Mouse (Mus musculus): ENCODE results near the gene Tipin. TPM values are rescaled to one million over a fixed set of nuclear protein-coding genes. Genes with fewer than 3 reads are reported as not detected.
"Not testable (repeated sequence)": the region's sequence is repeated elsewhere in the genome, so short reads cannot be mapped to it uniquely, and the experiment has no call there.

Tipin gene
- total RNA-seq, 2 experiments from 2014 or later: 34.1 to 50.3 TPM

- DNase-seq: no peak
These were observed 10.1 kb upstream of the Tipin start for GRCm38 (mm10) chr9:64271249-64271648.

- peak; percentile 62 for DNase-seq
These were observed 8.8 kb upstream of the Tipin start for GRCm38 (mm10) chr9:64272611-64273010.

- no peak for DNase-seq
These were observed 7.6 kb upstream of the Tipin start for GRCm38 (mm10) chr9:64273757-64274156.

GRCm38 (mm10) chr9:64274291-64274690 is 7.1 kb upstream of the Tipin start:
- DNase-seq: no peak

GRCm38 (mm10) chr9:64274919-64275318 is 6.5 kb upstream of the Tipin start:
- no peak for DNase-seq

- DNase-seq: peak; percentile 82
These were observed 3.7 kb upstream of the Tipin start for GRCm38 (mm10) chr9:64277706-64278105.

GRCm38 (mm10) chr9:64278665-64279310 is 2.6 kb upstream of the Tipin start:
- DNase-seq: no peak

DNA sequence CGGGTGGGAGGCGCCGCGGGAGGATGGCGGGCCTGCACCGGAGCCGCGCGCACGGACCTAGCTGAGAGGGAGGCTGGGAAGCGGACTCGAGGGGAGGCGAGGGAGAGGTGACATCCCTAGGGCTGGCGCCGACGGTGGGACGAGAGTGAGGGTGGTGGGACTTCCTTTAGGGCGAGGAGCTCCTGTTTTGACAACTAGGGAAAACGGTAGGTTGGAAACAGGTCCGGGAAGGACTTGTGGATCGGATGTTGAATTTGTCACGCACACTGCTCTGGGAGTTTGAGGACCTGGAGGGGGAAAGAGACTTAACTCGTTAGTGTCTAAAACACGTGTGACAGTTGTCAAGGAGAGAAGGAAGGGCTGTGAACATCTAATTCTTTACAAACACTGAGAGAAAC is 399 bp downstream of the Tipin start:
- no peak for DNase-seq

GRCm38 (mm10) chr9:64282404-64282987 is 1.1 kb downstream of the Tipin start:
- no peak for DNase-seq

- not testable (repeated sequence) for DNase-seq
These were observed 21.7 kb downstream of the Tipin start for GRCm38 (mm10) chr9:64303086-64303485.

- DNase-seq: no peak
These were observed 25.3 kb downstream of the Tipin start for GRCm38 (mm10) chr9:64306476-64307312.

DNA sequence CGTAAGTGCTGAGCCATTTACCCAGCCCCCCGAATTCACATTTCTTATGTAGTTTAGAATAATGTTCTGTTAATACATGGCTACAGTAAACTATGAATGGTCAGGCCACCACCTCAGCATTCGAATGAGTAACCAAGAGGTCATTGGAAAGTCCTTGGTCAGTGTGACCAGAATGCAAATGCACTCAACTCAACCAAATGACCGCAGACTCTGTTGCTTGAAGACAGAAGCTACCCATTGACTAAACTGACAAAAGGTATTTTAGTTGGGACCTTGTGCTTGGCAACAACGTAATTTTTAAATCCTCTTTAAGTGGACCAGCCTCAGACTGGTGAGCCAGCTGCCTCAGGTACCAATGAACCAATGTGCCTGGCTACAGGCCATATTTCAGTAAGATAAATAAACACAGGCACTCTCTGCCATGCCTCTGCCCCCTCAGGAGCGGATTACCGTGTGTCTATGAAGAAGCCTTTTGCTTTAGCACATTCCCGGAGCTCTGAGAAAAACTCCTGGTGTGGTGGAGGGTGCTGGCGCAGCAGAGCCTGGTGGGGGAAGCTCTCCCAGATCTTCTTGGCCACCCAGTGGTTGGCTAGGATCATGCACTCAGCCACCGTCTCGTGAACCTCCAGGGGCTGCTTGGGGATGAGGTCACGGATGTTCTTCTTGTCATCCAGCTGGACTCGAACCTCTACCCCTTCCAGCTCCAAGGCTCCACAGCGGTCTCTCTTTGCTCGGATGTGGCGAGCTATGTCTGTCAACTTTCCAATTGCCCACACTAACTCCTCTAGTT is 29.8 kb downstream of the Tipin start:
- no peak for DNase-seq

DNA sequence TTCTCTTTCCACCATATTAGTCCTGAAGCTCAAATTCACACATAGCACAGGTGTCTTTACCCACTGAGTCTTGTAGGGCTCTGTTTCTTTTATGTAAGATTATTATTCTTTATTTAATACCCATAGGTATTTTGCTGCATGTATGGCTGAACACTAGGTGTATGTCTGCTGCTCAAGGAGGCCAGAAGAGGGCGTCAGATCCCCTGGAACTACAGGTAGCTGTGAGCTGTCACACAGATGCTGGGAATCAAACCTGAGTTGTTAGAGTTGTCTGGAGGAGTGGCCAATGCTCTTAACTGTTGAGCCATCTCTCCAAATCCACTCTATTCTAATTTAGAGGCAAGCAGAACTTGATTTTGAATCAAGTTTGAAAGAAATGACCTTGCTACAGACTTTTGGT is 30.7 kb downstream of the Tipin start:
- DNase-seq: no peak

DNA sequence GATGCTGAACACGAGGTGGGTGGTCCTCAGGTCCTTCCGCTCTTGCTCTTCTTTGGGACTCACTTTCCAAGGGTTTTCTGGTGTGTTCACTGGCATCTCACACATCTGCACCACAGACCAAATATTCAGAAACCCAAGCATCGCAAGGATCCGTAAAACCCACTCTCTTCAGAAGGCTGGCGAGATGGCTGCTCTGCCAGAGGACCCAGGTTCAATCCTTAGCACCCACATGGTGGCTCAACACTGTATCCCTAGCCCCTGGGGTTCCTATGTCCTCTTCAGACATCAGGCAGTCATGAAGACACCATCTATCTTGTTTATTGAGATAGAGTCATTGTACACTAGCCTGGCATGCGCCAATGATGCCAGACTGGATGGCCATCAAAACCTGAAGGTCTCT is 33.3 kb downstream of the Tipin start:
- DNase-seq: no peak

DNA sequence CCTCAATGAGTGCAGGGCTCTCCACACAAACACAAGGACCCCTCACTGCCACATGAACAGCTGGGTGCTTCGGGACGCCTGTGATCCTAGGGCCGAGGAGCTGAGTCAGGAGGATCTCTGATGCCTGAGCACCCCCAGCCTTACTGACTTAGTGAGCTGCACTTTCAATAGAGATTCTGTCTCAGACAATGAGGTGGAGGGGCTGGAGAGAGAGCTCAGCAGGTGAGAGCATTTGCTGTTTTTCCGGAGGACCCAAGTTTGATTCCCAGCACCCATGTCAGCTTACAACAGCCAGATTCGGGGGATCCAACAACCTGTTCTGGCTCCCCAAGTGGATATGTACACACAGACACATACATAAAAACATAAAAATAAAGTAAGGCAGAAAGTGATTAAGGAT is 35.6 kb downstream of the Tipin start:
- no peak for DNase-seq

- DNase-seq: no peak
These were observed 42.6 kb downstream of the Tipin start for GRCm38 (mm10) chr9:64323976-64324375.

- DNase-seq: no peak
These were observed 54.4 kb downstream of the Tipin start for GRCm38 (mm10) chr9:64335825-64336224.

GRCm38 (mm10) chr9:64339361-64339760 is 58.0 kb downstream of the Tipin start:
- no peak for DNase-seq

GRCm38 (mm10) chr9:64340351-64341253 is 59.2 kb downstream of the Tipin start:
- peak; percentile 85 for DNase-seq

GRCm38 (mm10) chr9:64341254-64341566 is 59.8 kb downstream of the Tipin start, which contains the start of gene Dis3l:
Gene Dis3l, minus strand, starts transcription at chr9:64341288.
- DNase-seq: no peak

GRCm38 (mm10) chr9:64341671-64342070 is 60.3 kb downstream of the Tipin start:
- no peak for DNase-seq

DNA sequence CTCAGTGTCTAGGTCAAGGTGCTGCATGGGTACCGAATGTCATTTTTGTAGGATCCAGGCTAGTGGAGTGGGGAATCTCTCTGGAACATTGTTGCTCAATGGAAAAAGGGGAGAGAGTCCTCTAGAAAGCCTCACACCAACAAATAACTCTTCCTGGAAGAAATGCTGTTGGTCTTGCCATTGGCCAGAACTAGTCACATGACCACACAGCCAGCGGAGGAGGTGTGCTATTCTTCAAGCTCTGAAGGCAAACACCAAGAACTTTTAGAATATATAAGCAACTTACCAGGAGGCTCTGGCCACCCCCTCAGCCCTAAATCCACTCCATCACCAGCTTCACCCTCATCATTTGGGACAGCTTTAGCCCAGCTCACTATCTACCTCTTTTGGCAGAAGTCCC is 62.3 kb downstream of the Tipin start:
- no peak for DNase-seq
